ENCODE assay signal across 30 mouse cellular contexts in the genomic region with DNA sequence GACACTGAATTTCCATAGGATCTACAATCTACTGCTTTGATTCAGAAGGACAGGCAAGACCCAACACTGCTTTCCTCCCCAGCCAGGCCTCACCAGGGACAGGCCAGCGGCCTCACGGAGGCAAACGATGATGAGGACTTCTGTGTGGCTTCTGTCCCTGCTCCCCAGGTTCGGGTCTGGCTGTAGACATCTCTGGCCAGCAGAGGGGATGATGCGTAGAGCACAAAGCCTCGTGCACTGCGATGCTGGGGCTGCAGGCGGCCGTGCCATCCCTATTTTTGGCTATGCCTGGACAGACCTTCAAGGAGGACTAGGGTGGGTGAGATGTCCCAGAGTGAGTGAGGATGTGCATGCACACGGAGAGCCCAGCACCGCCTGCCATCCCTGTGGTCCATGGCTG. TPM values are rescaled to one million over a fixed set of nuclear protein-coding genes. Genes with fewer than 3 reads are reported as not detected.
DNase-seq lines count a peak whose midpoint lies in the region; ATAC-seq and TF ChIP-seq lines count a peak whose summit lies in the region.
"Had no signal": no experiment of that assay in that cellular context is flagged by ENCODE, and none has a peak within 500 bp of the region (broad histone marks: within the 10 kb centered on the region; RNA-seq: fewer than 3 reads in every experiment).

No protein-coding gene starts in this region.

- H3K9me3 ChIP-seq in intestine, embryonic 16.5 days (ENCODE audit: control insufficient read depth, low read length), result no peaks in the 10 kb centered on the region
- H3K9me3 ChIP-seq in intestine, embryonic 15.5 days, result no peaks in the 10 kb centered on the region
- no peaks in the 10 kb centered on the region for H3K9me3 ChIP-seq in midbrain, embryonic 11.5 days (ENCODE audit: control insufficient read depth, low read length)
- no peaks in the 10 kb centered on the region for H3K9me3 ChIP-seq in midbrain, embryonic 14.5 days (ENCODE audit: control insufficient read depth, low read length)
- no peaks in the 10 kb centered on the region for H3K9me3 ChIP-seq in MEL (replicated peaks; ENCODE audit: insufficient read depth, low read length)
- no peaks in the 10 kb centered on the region for H3K9me3 ChIP-seq in intestine, postnatal 0 days (ENCODE audit: control insufficient read depth)
- no peaks in the 10 kb centered on the region for H3K9me3 ChIP-seq in hindbrain, embryonic 13.5 days
- H3K9me3 ChIP-seq: forebrain, embryonic 10.5 days; forebrain, embryonic 13.5 days; heart, embryonic 12.5 days; heart, embryonic 15.5 days; hindbrain, embryonic 10.5 days had no signal

- TF ChIP-seq CTCF in MEL (IDR thresholded peaks at IDR 0.05 in 2 of 3, conservative IDR thresholded peaks at IDR 0.05 in 1 of 3; ENCODE audit: control insufficient read depth in 1 of 3, insufficient read depth in 1 of 3, low read depth in 2 of 3, low read length in 3 of 3, poor library complexity in 1 of 3, severe bottlenecking in 1 of 3), result peak in 2 of 3 experiments; percentile 8 to 19; a peak in 2 of 6 replicates
- no peak for TF ChIP-seq CTCF in intestine, postnatal 0 days (IDR thresholded peaks at IDR 0.05; ENCODE audit: low read depth)

- no peaks in the 10 kb centered on the region for H3K79me2 ChIP-seq in MEL (ENCODE audit: control insufficient read depth, insufficient read depth, low read length, poor library complexity)

- DNase-seq in midbrain, embryonic 11.5 days (ENCODE audit: low spot score, missing footprints), result peak; percentile 78
- no peak for DNase-seq in midbrain, embryonic 14.5 days
- no peak for DNase-seq in MEL (ENCODE audit: low read depth, low spot score)
- no peak for DNase-seq in embryo, embryonic 9.5 days (ENCODE audit: extremely low spot score)
- DNase-seq: adrenal gland, postnatal 10 days; B cell, adult 2 months; cerebellum, adult 11 months; cerebellum, adult 2 months; cerebellum, adult 9-11 months; cerebellum, postnatal 36 days; embryo, embryonic 11 days; gastrocnemius, postnatal 10 days; gastrocnemius, postnatal 36 days; heart, postnatal 10 days; heart, postnatal 36 days; kidney, adult 18-20 months had no signal

- no peak for ATAC-seq in intestine, embryonic 16.5 days
- no peak for ATAC-seq in intestine, embryonic 15.5 days
- no peak for ATAC-seq in midbrain, embryonic 11.5 days (ENCODE audit: low FRiP score)
- ATAC-seq in midbrain, embryonic 14.5 days (ENCODE audit: low FRiP score, low TSS enrichment), result no peak
- ATAC-seq in intestine, postnatal 0 days, result no peak
- no peak for ATAC-seq in hindbrain, embryonic 13.5 days (ENCODE audit: low FRiP score)
- ATAC-seq: forebrain, embryonic 13.5 days; forebrain, embryonic 16.5 days; hindbrain, postnatal 0 days; inflammation-experienced regulatory T-cells, adult 6 months had no signal

- no peak; a peak in 1 of 4 replicates for TF ChIP-seq POLR2A in MEL (IDR thresholded peaks at IDR 0.05; ENCODE audit: control insufficient read depth in 1 of 2, insufficient read depth in 1 of 2, low read depth in 1 of 2, low read length in 2 of 2, poor library complexity in 1 of 2)

- H3K4me1 ChIP-seq in intestine, embryonic 16.5 days (ENCODE audit: control insufficient read depth, insufficient read depth, low read length), result peaks cover 4% of the 10 kb centered on the region
- peaks cover 8% of the 10 kb centered on the region; the same call in 1 of the 2 replicates for H3K4me1 ChIP-seq in intestine, embryonic 15.5 days (replicated peaks)
- no peaks in the 10 kb centered on the region for H3K4me1 ChIP-seq in midbrain, embryonic 11.5 days (ENCODE audit: control insufficient read depth, insufficient read depth, low read length)
- no peaks in the 10 kb centered on the region for H3K4me1 ChIP-seq in midbrain, embryonic 14.5 days (ENCODE audit: control insufficient read depth, insufficient read depth, low read length)
- peaks cover 4 to 7% of the 10 kb centered on the region in 2 experiments for H3K4me1 ChIP-seq in MEL (ENCODE audit: control insufficient read depth in 1 of 2, insufficient read depth in 2 of 2, low read length in 2 of 2)
- peaks cover 3% of the 10 kb centered on the region; the same call in 1 of the 2 replicates for H3K4me1 ChIP-seq in intestine, postnatal 0 days (replicated peaks; ENCODE audit: control insufficient read depth, insufficient read depth, low read length)
- no peaks in the 10 kb centered on the region for H3K4me1 ChIP-seq in hindbrain, embryonic 13.5 days (replicated peaks)
- H3K4me1 ChIP-seq: forebrain, embryonic 10.5 days; forebrain, embryonic 13.5 days had no signal

- peak overlapping the region; percentile 57; the same call in 1 of the 2 replicates for H3K27ac ChIP-seq in intestine, embryonic 16.5 days (ENCODE audit: low read length)
- no peak overlapping the region for H3K27ac ChIP-seq in intestine, embryonic 15.5 days
- no peak overlapping the region for H3K27ac ChIP-seq in midbrain, embryonic 11.5 days (ENCODE audit: low read depth, low read length)
- no peak overlapping the region for H3K27ac ChIP-seq in midbrain, embryonic 14.5 days (replicated peaks; ENCODE audit: low read depth, low read length)
- H3K27ac ChIP-seq in MEL (ENCODE audit: control insufficient read depth, low read depth, low read length), result no peak overlapping the region
- peak overlapping the region; percentile 75 for H3K27ac ChIP-seq in intestine, postnatal 0 days (ENCODE audit: low read depth, low read length)
- H3K27ac ChIP-seq in hindbrain, embryonic 13.5 days, result no peak overlapping the region
- H3K27ac ChIP-seq: forebrain, embryonic 10.5 days; forebrain, embryonic 13.5 days; heart, embryonic 15.5 days; hindbrain, embryonic 10.5 days; hindbrain, embryonic 14.5 days; hindbrain, postnatal 0 days had no signal

- TF ChIP-seq EP300 in MEL (IDR thresholded peaks at IDR 0.05; ENCODE audit: low read depth in 1 of 2, low read length in 2 of 2), result no peak

- H3K4me2 ChIP-seq in intestine, embryonic 16.5 days (ENCODE audit: low read depth, low read length), result no peak overlapping the region
- H3K4me2 ChIP-seq in intestine, embryonic 15.5 days (replicated peaks), result no peak overlapping the region
- H3K4me2 ChIP-seq in midbrain, embryonic 11.5 days, result no peak overlapping the region
- H3K4me2 ChIP-seq in midbrain, embryonic 14.5 days (ENCODE audit: low read length), result no peak overlapping the region
- no peak overlapping the region for H3K4me2 ChIP-seq in intestine, postnatal 0 days (replicated peaks; ENCODE audit: low read depth)
- H3K4me2 ChIP-seq in hindbrain, embryonic 13.5 days, result no peak overlapping the region
- H3K4me2 ChIP-seq: forebrain, embryonic 13.5 days; heart, embryonic 12.5 days; heart, embryonic 15.5 days; hindbrain, embryonic 14.5 days had no signal

- WGBS in intestine, embryonic 16.5 days, result 93% methylated on average over 11 of the region's 11 CpGs
- 93% methylated on average over 11 of the region's 11 CpGs for WGBS in intestine, embryonic 15.5 days
- WGBS in midbrain, embryonic 11.5 days, result 94% methylated on average over 11 of the region's 11 CpGs
- 94% methylated on average over 11 of the region's 11 CpGs for WGBS in midbrain, embryonic 14.5 days
- WGBS in intestine, postnatal 0 days, result 90% methylated on average over 11 of the region's 11 CpGs
- 95% methylated on average over 11 of the region's 11 CpGs for WGBS in hindbrain, embryonic 13.5 days

- H3K4me3 ChIP-seq in intestine, embryonic 16.5 days (ENCODE audit: low read length), result no peak overlapping the region
- H3K4me3 ChIP-seq in intestine, embryonic 15.5 days (replicated peaks), result no peak overlapping the region
- no peak overlapping the region for H3K4me3 ChIP-seq in midbrain, embryonic 11.5 days (ENCODE audit: low read depth, low read length)
- H3K4me3 ChIP-seq in midbrain, embryonic 14.5 days (replicated peaks; ENCODE audit: low read depth, low read length), result no peak overlapping the region
- no peak overlapping the region for H3K4me3 ChIP-seq in MEL (ENCODE audit: control insufficient read depth in 1 of 2, insufficient read depth in 1 of 2, low read depth in 2 of 2, low read length in 2 of 2)
- H3K4me3 ChIP-seq in intestine, postnatal 0 days (ENCODE audit: low read depth, low read length), result no peak overlapping the region
- no peak overlapping the region for H3K4me3 ChIP-seq in hindbrain, embryonic 13.5 days
- H3K4me3 ChIP-seq: forebrain, embryonic 10.5 days; forebrain, embryonic 13.5 days; heart, embryonic 12.5 days; heart, embryonic 15.5 days; hindbrain, embryonic 10.5 days had no signal

- no peak overlapping the region for H3K9ac ChIP-seq in intestine, embryonic 16.5 days (ENCODE audit: low read depth, low read length)
- no peak overlapping the region for H3K9ac ChIP-seq in intestine, embryonic 15.5 days
- no peak overlapping the region for H3K9ac ChIP-seq in midbrain, embryonic 11.5 days (ENCODE audit: low read length)
- no peak overlapping the region for H3K9ac ChIP-seq in midbrain, embryonic 14.5 days (replicated peaks; ENCODE audit: low read length)
- H3K9ac ChIP-seq in MEL (ENCODE audit: control insufficient read depth, low read depth, low read length, poor library complexity, severe bottlenecking), result no peak overlapping the region
- H3K9ac ChIP-seq in intestine, postnatal 0 days (ENCODE audit: low read depth, low read length), result no peak overlapping the region; the same call in 1 of the 2 replicates
- H3K9ac ChIP-seq in hindbrain, embryonic 13.5 days, result no peak overlapping the region
- H3K9ac ChIP-seq: forebrain, embryonic 13.5 days; heart, embryonic 12.5 days; heart, embryonic 15.5 days; hindbrain, embryonic 14.5 days had no signal

- TF ChIP-seq RAD21 in MEL (IDR thresholded peaks at IDR 0.05; ENCODE audit: low read depth, low read length), result no peak

- H3K27me3 ChIP-seq in intestine, embryonic 16.5 days (replicated peaks; ENCODE audit: control insufficient read depth, insufficient read depth, low read length), result no peaks in the 10 kb centered on the region
- no peaks in the 10 kb centered on the region for H3K27me3 ChIP-seq in intestine, embryonic 15.5 days (replicated peaks)
- no peaks in the 10 kb centered on the region for H3K27me3 ChIP-seq in midbrain, embryonic 11.5 days (ENCODE audit: control insufficient read depth, insufficient read depth, low read length)
- no peaks in the 10 kb centered on the region for H3K27me3 ChIP-seq in midbrain, embryonic 14.5 days (ENCODE audit: control insufficient read depth, insufficient read depth, low read length)
- no peaks in the 10 kb centered on the region for H3K27me3 ChIP-seq in MEL (ENCODE audit: control insufficient read depth in 1 of 2, insufficient read depth in 2 of 2, low read length in 2 of 2)
- H3K27me3 ChIP-seq in intestine, postnatal 0 days (replicated peaks; ENCODE audit: control insufficient read depth, insufficient read depth, low read length), result no peaks in the 10 kb centered on the region
- H3K27me3 ChIP-seq in hindbrain, embryonic 13.5 days, result no peaks in the 10 kb centered on the region
- H3K27me3 ChIP-seq: CH12.LX; forebrain, embryonic 13.5 days; heart, embryonic 12.5 days; heart, embryonic 15.5 days had no signal

- peaks cover 39% of the 10 kb centered on the region for H3K36me3 ChIP-seq in intestine, embryonic 16.5 days (ENCODE audit: control insufficient read depth, insufficient read depth, low read length)
- peaks cover 35% of the 10 kb centered on the region for H3K36me3 ChIP-seq in intestine, embryonic 15.5 days
- peaks cover 43% of the 10 kb centered on the region for H3K36me3 ChIP-seq in midbrain, embryonic 11.5 days (ENCODE audit: control insufficient read depth, insufficient read depth, low read length)
- peaks cover 68% of the 10 kb centered on the region for H3K36me3 ChIP-seq in midbrain, embryonic 14.5 days (ENCODE audit: control insufficient read depth, insufficient read depth, low read length)
- H3K36me3 ChIP-seq in MEL (ENCODE audit: control insufficient read depth in 1 of 2, insufficient read depth in 2 of 2, low read length in 2 of 2), result peaks cover 5 to 19% of the 10 kb centered on the region in 2 experiments
- H3K36me3 ChIP-seq in intestine, postnatal 0 days (ENCODE audit: control insufficient read depth, insufficient read depth), result peaks cover 57% of the 10 kb centered on the region
- H3K36me3 ChIP-seq in hindbrain, embryonic 13.5 days, result peaks cover 71% of the 10 kb centered on the region

RNA-seq across cellular contexts. Expression of a gene that starts 10.1 kb away (rescaled TPM):
- polyA plus RNA-seq in intestine, embryonic 16.5 days (2015; fragmentation: Nextera tagmentation; extraction: Ambion mirVana), result 74.8 and 83.1 TPM in 2 replicates
- 68.4 and 69.9 TPM in 2 replicates for polyA plus RNA-seq in intestine, embryonic 15.5 days (2015; fragmentation: Nextera tagmentation; extraction: Ambion mirVana)
- 48.4 and 55.4 TPM in 2 replicates for polyA plus RNA-seq in midbrain, embryonic 11.5 days (2014; fragmentation: Nextera tagmentation; extraction: Ambion mirVana)
- 46.7 and 49.1 TPM in 2 replicates for polyA plus RNA-seq in midbrain, embryonic 14.5 days (2014; fragmentation: Nextera tagmentation; extraction: Ambion mirVana)
- total RNA-seq in MEL (2012; rRNA removed), result 80.4 and 109 TPM in 2 replicates
- 100 to 1,000 TPM in 1 of 2 experiments, not detected in 1; 175 TPM for polyA plus RNA-seq in MEL (2012; ENCODE audit: insufficient read depth in 1 of 2, insufficient read length in 2 of 2, low read depth in 1 of 2, low replicate concordance in 2 of 2, missing spikeins in 1 of 2)
- 77.8 and 80.6 TPM in 2 replicates for polyA plus RNA-seq in intestine, postnatal 0 days (2015; fragmentation: Nextera tagmentation; extraction: Ambion mirVana)
- polyA plus RNA-seq in hindbrain, embryonic 13.5 days (2015; fragmentation: Nextera tagmentation; extraction: Ambion mirVana), result 54.8 and 55.0 TPM in 2 replicates

Comparison
In these comparisons a context has a peak if more than half of its experiments do, and no peak if none do; other contexts are left out.
1. H3K27ac ChIP-seq: peak in intestine, embryonic 16.5 days (single experiment) and intestine, postnatal 0 days (single experiment); none in intestine, embryonic 15.5 days (single experiment), midbrain, embryonic 11.5 days (single experiment), midbrain, embryonic 14.5 days (single experiment), MEL (single experiment) and hindbrain, embryonic 13.5 days (single experiment).